Mouse (Mus musculus): Measurements from ENCODE around the gene Abhd14b. TPM values are rescaled to one million over a fixed set of nuclear protein-coding genes. Genes with fewer than 3 reads are reported as not detected.
A peak's percentile ranks its signal among the peaks of the same experiment; 100 is the strongest.

Abhd14b gene
- polyA plus RNA-seq, 1 experiment from 2014 or later: 6.4 TPM

GRCm38 (mm10) chr9:106464751-106465541 lies 17.7 kb downstream of the Abhd14b start:
- Histone ChIP-seq H3K9me3 (no peaks in the 10 kb centered on the region), H3K27me3 (replicated peaks; ENCODE audit: low read depth, poor library complexity, severe bottlenecking) (peaks cover 33% of the 10 kb centered on the region), H3K27ac (replicated peaks) (peak overlapping the region; percentile 84), H3K4me1 (peaks cover 68% of the 10 kb centered on the region), H3K4me3 (peak overlapping the region; percentile 62), H3K36me3 (replicated peaks) (peaks cover 69% of the 10 kb centered on the region)
- DNase-seq (ENCODE audit: low spot score): peak; percentile 79
- 2% methylated on average over 99 of the region's 99 CpGs for WGBS

GRCm38 (mm10) chr9:106465571-106466200 lies 18.4 kb downstream of the Abhd14b start, which contains the start of gene Gpr62:
Gene Gpr62 (minus strand): TSS chr9:106465938.
- H3K4me1 ChIP-seq: peaks cover 62% of the 10 kb centered on the region
- 34% methylated on average over 26 of the region's 26 CpGs for WGBS
- peaks cover 61% of the 10 kb centered on the region for H3K36me3 ChIP-seq (replicated peaks)
- H3K27ac ChIP-seq (replicated peaks): peak within 1 kb of the TSS; percentile 84
- H3K9me3 ChIP-seq: no peaks in the 10 kb centered on the region
- no peak for DNase-seq (ENCODE audit: low spot score)
- peaks cover 33% of the 10 kb centered on the region for H3K27me3 ChIP-seq (replicated peaks; ENCODE audit: low read depth, poor library complexity, severe bottlenecking)
- H3K4me3 ChIP-seq: peak within 1 kb of the TSS; percentile 62

GRCm38 (mm10) chr9:106466721-106467120 lies 19.5 kb downstream of the Abhd14b start:
- peaks cover 51% of the 10 kb centered on the region for H3K36me3 ChIP-seq (replicated peaks)
- no peak overlapping the region for H3K4me3 ChIP-seq
- H3K9me3 ChIP-seq: no peaks in the 10 kb centered on the region
- H3K4me1 ChIP-seq: peaks cover 61% of the 10 kb centered on the region
- WGBS: 89% methylated on average over 6 of the region's 6 CpGs
- no peak overlapping the region for H3K27ac ChIP-seq (replicated peaks)
- DNase-seq (ENCODE audit: low spot score): no peak
- peaks cover 39% of the 10 kb centered on the region for H3K27me3 ChIP-seq (replicated peaks; ENCODE audit: low read depth, poor library complexity, severe bottlenecking)

- WGBS: 86% methylated on average over 7 of the region's 7 CpGs
- H3K4me1 ChIP-seq: peaks cover 61% of the 10 kb centered on the region
These were observed 20.5 kb downstream of the Abhd14b start for GRCm38 (mm10) chr9:106467746-106468145.

GRCm38 (mm10) chr9:106469317-106469716 lies 22.1 kb downstream of the Abhd14b start:
- 76% methylated on average over 6 of the region's 6 CpGs for WGBS
- H3K4me1 ChIP-seq: peaks cover 61% of the 10 kb centered on the region
- peaks cover 25% of the 10 kb centered on the region for H3K36me3 ChIP-seq (replicated peaks)
- H3K9me3 ChIP-seq: no peaks in the 10 kb centered on the region
- no peak overlapping the region; the same call in 1 of the 2 replicates for H3K27ac ChIP-seq (replicated peaks)
- no peak for DNase-seq (ENCODE audit: low spot score)
- H3K4me3 ChIP-seq: no peak overlapping the region
- H3K27me3 ChIP-seq (replicated peaks; ENCODE audit: low read depth, poor library complexity, severe bottlenecking): peaks cover 23% of the 10 kb centered on the region

More at GRCm38 (mm10) chr9:106467746-106468145, 20.5 kb downstream of the Abhd14b start:
- H3K36me3 ChIP-seq (replicated peaks): peaks cover 41% of the 10 kb centered on the region
- H3K27me3 ChIP-seq (replicated peaks; ENCODE audit: low read depth, poor library complexity, severe bottlenecking): peaks cover 38% of the 10 kb centered on the region
- DNase-seq (ENCODE audit: low spot score): no peak
- H3K4me3 ChIP-seq: no peak overlapping the region
- H3K27ac ChIP-seq (replicated peaks): no peak overlapping the region
- H3K9me3 ChIP-seq: no peaks in the 10 kb centered on the region

GRCm38 (mm10) chr9:106469776-106470175 lies 22.5 kb downstream of the Abhd14b start:
- peaks cover 18% of the 10 kb centered on the region; the same call in 1 of the 2 replicates for H3K27me3 ChIP-seq (replicated peaks; ENCODE audit: low read depth, poor library complexity, severe bottlenecking)
- DNase-seq (ENCODE audit: low spot score): no peak
- WGBS: 68% methylated on average over 9 of the region's 9 CpGs
- peaks cover 20% of the 10 kb centered on the region for H3K36me3 ChIP-seq (replicated peaks)
- H3K9me3 ChIP-seq: no peaks in the 10 kb centered on the region
- H3K27ac ChIP-seq (replicated peaks): no peak overlapping the region; the same call in 1 of the 2 replicates
- no peak overlapping the region for H3K4me3 ChIP-seq
- peaks cover 61% of the 10 kb centered on the region for H3K4me1 ChIP-seq

GRCm38 (mm10) chr9:106470991-106471750 lies 23.9 kb downstream of the Abhd14b start:
- DNase-seq (ENCODE audit: low spot score): no peak
- peak overlapping the region; percentile 31; the same call in 1 of the 2 replicates for H3K27ac ChIP-seq (replicated peaks)
- H3K4me1 ChIP-seq: peaks cover 63% of the 10 kb centered on the region
- peak overlapping the region; percentile 35; the same call in 1 of the 2 replicates for H3K4me3 ChIP-seq
- no peaks in the 10 kb centered on the region for H3K9me3 ChIP-seq
- H3K36me3 ChIP-seq (replicated peaks): peaks cover 6% of the 10 kb centered on the region; the same call in 1 of the 2 replicates
- peaks cover 6% of the 10 kb centered on the region; the same call in 1 of the 2 replicates for H3K27me3 ChIP-seq (replicated peaks; ENCODE audit: low read depth, poor library complexity, severe bottlenecking)
- 61% methylated on average over 14 of the region's 14 CpGs for WGBS

GRCm38 (mm10) chr9:106471892-106472291 lies 24.6 kb downstream of the Abhd14b start:
- Histone ChIP-seq H3K27me3 (replicated peaks; ENCODE audit: low read depth, poor library complexity, severe bottlenecking) (peaks cover 6% of the 10 kb centered on the region; the same call in 1 of the 2 replicates), H3K36me3 (replicated peaks) (0 out of 2 replicates have a peak, but pooled peaks cover 2% of the 10 kb centered on the region), H3K9me3 (no peaks in the 10 kb centered on the region), H3K4me1 (peaks cover 70% of the 10 kb centered on the region), H3K27ac (replicated peaks) (peak overlapping the region; percentile 31; the same call in 1 of the 2 replicates), H3K4me3 (peak overlapping the region; percentile 35)
- peak; percentile 73 for DNase-seq (ENCODE audit: low spot score)
- WGBS: 7% methylated on average over 5 of the region's 5 CpGs

- WGBS: 69% methylated on average over 4 of the region's 4 CpGs
- H3K4me3 ChIP-seq: no peak overlapping the region
- H3K36me3 ChIP-seq (replicated peaks): no peaks in the 10 kb centered on the region
- no peak for DNase-seq (ENCODE audit: low spot score)
- no peaks in the 10 kb centered on the region for H3K9me3 ChIP-seq
- H3K27ac ChIP-seq (replicated peaks): peak overlapping the region; percentile 37; the same call in 1 of the 2 replicates
- peaks cover 6% of the 10 kb centered on the region; the same call in 1 of the 2 replicates for H3K27me3 ChIP-seq (replicated peaks; ENCODE audit: low read depth, poor library complexity, severe bottlenecking)
- peaks cover 70% of the 10 kb centered on the region for H3K4me1 ChIP-seq
These were observed 25.1 kb downstream of the Abhd14b start for GRCm38 (mm10) chr9:106472321-106472720.

GRCm38 (mm10) chr9:106473081-106473752 lies 26.0 kb downstream of the Abhd14b start:
- 0 out of 2 replicates have a peak overlapping the region, but pooled peaks have one; percentile 77 for H3K27ac ChIP-seq (replicated peaks)
- peaks cover 6% of the 10 kb centered on the region; the same call in 1 of the 2 replicates for H3K27me3 ChIP-seq (replicated peaks; ENCODE audit: low read depth, poor library complexity, severe bottlenecking)
- peaks cover 78% of the 10 kb centered on the region for H3K4me1 ChIP-seq
- no peak for DNase-seq (ENCODE audit: low spot score)
- H3K4me3 ChIP-seq: no peak overlapping the region
- H3K36me3 ChIP-seq (replicated peaks): no peaks in the 10 kb centered on the region
- 90% methylated on average over 16 of the region's 16 CpGs for WGBS
- no peaks in the 10 kb centered on the region for H3K9me3 ChIP-seq

GRCm38 (mm10) chr9:106473753-106474105 lies 26.5 kb downstream of the Abhd14b start:
- WGBS: 77% methylated on average over 5 of the region's 5 CpGs
- H3K36me3 ChIP-seq (replicated peaks): no peaks in the 10 kb centered on the region
- H3K27me3 ChIP-seq (replicated peaks; ENCODE audit: low read depth, poor library complexity, severe bottlenecking): peaks cover 6% of the 10 kb centered on the region; the same call in 1 of the 2 replicates
- peaks cover 80% of the 10 kb centered on the region for H3K4me1 ChIP-seq
- H3K4me3 ChIP-seq: no peak overlapping the region
- peak overlapping the region; percentile 77 for H3K27ac ChIP-seq (replicated peaks)
- H3K9me3 ChIP-seq: no peaks in the 10 kb centered on the region
- DNase-seq (ENCODE audit: low spot score): no peak
